Mouse (Mus musculus): ENCODE measurements around the gene Rnf41.

The Rnf41 gene

GRCm38 (mm10) chr10:128411211-128412054 lies at the start of gene Rnf41, which contains the start of gene Nabp2:
Gene Rnf41, plus strand, starts transcription at chr10:128411657.
Gene Nabp2, minus strand, starts transcription at chr10:128411492.
- peak; percentile 100 for DNase-seq (ENCODE audit: low spot score)

- DNase-seq (ENCODE audit: low spot score), result no peak
Observed at GRCm38 (mm10) chr10:128361836-128362235, 49.6 kb upstream of the Rnf41 start.

GRCm38 (mm10) chr10:128362568-128362967 lies 48.9 kb upstream of the Rnf41 start:
- DNase-seq (ENCODE audit: low spot score), result peak; percentile 79

- peak; percentile 66 for DNase-seq (ENCODE audit: low spot score)
Observed at GRCm38 (mm10) chr10:128367899-128368401, 43.5 kb upstream of the Rnf41 start.

- DNase-seq (ENCODE audit: low spot score), result peak; percentile 99
Observed at GRCm38 (mm10) chr10:128368402-128369217, 42.8 kb upstream of the Rnf41 start, which contains the start of gene Coq10a. Gene Coq10a, minus strand, starts transcription at chr10:128368997.

- no peak for DNase-seq (ENCODE audit: low spot score)
Observed at GRCm38 (mm10) chr10:128369218-128369543, 42.3 kb upstream of the Rnf41 start.

- DNase-seq (ENCODE audit: low spot score), result no peak
Observed at GRCm38 (mm10) chr10:128369599-128369998, 41.9 kb upstream of the Rnf41 start.

- no peak for DNase-seq (ENCODE audit: low spot score)
Observed at GRCm38 (mm10) chr10:128370021-128370420, 41.4 kb upstream of the Rnf41 start.

- no peak for DNase-seq (ENCODE audit: low spot score)
Observed at GRCm38 (mm10) chr10:128370601-128371000, 40.9 kb upstream of the Rnf41 start.

- DNase-seq (ENCODE audit: low spot score), result no peak
Observed at GRCm38 (mm10) chr10:128372142-128372541, 39.3 kb upstream of the Rnf41 start.

GRCm38 (mm10) chr10:128372989-128373748 lies 38.3 kb upstream of the Rnf41 start:
- DNase-seq (ENCODE audit: low spot score), result no peak

GRCm38 (mm10) chr10:128374393-128374792 lies 37.1 kb upstream of the Rnf41 start:
- DNase-seq (ENCODE audit: low spot score), result no peak

- no peak for DNase-seq (ENCODE audit: low spot score)
Observed at GRCm38 (mm10) chr10:128376099-128376454, 35.4 kb upstream of the Rnf41 start.

- peak; percentile 95 for DNase-seq (ENCODE audit: low spot score)
Observed at GRCm38 (mm10) chr10:128376455-128377211, 34.8 kb upstream of the Rnf41 start, which contains the start of gene Ankrd52. Gene Ankrd52, plus strand, starts transcription at chr10:128377115.

GRCm38 (mm10) chr10:128377222-128377939 lies 34.1 kb upstream of the Rnf41 start:
- DNase-seq (ENCODE audit: low spot score), result peak; percentile 68

- no peak for DNase-seq (ENCODE audit: low spot score)
Observed at GRCm38 (mm10) chr10:128377940-128378448, 33.5 kb upstream of the Rnf41 start.

GRCm38 (mm10) chr10:128378462-128378861 lies 33.0 kb upstream of the Rnf41 start:
- DNase-seq (ENCODE audit: low spot score), result peak; percentile 81

- DNase-seq (ENCODE audit: low spot score), result no peak
Observed at GRCm38 (mm10) chr10:128379260-128379659, 32.2 kb upstream of the Rnf41 start.

GRCm38 (mm10) chr10:128380565-128380964 lies 30.9 kb upstream of the Rnf41 start:
- no peak for DNase-seq (ENCODE audit: low spot score)

GRCm38 (mm10) chr10:128382482-128382881 lies 29.0 kb upstream of the Rnf41 start:
- DNase-seq (ENCODE audit: low spot score), result no peak

Data from MN1 (cell line).